Mouse (Mus musculus): ENCODE results near the gene Esrrg. TPM values are rescaled to one million over a fixed set of nuclear protein-coding genes. Genes with fewer than 3 reads are reported as not detected.

The Esrrg gene
- total and polyA plus RNA-seq, 3 experiments: not detected

DNA sequence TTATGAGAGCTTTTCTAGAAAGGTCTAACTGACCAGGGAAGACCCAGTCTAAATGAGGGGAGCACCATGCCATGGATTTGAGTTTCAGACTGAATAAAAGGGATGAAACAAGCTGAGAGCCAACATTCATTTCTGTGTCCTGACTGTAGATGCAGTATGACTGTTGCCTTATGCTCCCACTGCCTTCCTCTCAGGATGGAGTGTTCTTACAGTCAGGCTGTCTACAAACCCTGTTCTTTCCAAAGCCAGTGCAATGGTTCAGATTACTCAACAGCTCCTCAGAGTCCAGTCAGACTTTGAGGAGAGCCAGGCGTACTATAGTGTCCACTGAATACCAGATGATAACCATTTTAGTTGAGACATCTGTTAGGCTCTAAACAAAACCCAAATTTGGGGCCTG, 116.8 kb downstream of the Esrrg start:
- no peak for TF ChIP-seq POLR2A (IDR thresholded peaks at IDR 0.05; ENCODE audit: low read depth, low read length)
- TF ChIP-seq ZNF384 (IDR thresholded peaks at IDR 0.05; ENCODE audit: low read depth, low read length): no peak
- no peak for TF ChIP-seq MAX (IDR thresholded peaks at IDR 0.05; ENCODE audit: low read length)
- no peak for TF ChIP-seq KAT2A (IDR thresholded peaks at IDR 0.05; ENCODE audit: insufficient replicate concordance, low read length)
- no peak for TF ChIP-seq TBP (conservative IDR thresholded peaks at IDR 0.05; ENCODE audit: low read depth, low read length)
- TF ChIP-seq GABPA (IDR thresholded peaks at IDR 0.05; ENCODE audit: insufficient replicate concordance, low read depth, low read length): no peak
- no peak for TF ChIP-seq NELFE (IDR thresholded peaks at IDR 0.05; ENCODE audit: low read depth, low read length)
- TF ChIP-seq MAFK (IDR thresholded peaks at IDR 0.05; ENCODE audit: insufficient replicate concordance, low read length): no peak
- no peak for TF ChIP-seq TCF12 (IDR thresholded peaks at IDR 0.05; ENCODE audit: low read depth, low read length)
- no peak for TF ChIP-seq SMC3 (IDR thresholded peaks at IDR 0.05; ENCODE audit: low read depth, low read length)
- no peak for TF ChIP-seq UBTF (IDR thresholded peaks at IDR 0.05; ENCODE audit: low read depth, low read length)
- TF ChIP-seq MXI1 (IDR thresholded peaks at IDR 0.05; ENCODE audit: low read depth, low read length): no peak
- TF ChIP-seq ELF1 (IDR thresholded peaks at IDR 0.05; ENCODE audit: low read depth, low read length): no peak
- no peak for TF ChIP-seq ETS1 (conservative IDR thresholded peaks at IDR 0.05; ENCODE audit: low read depth, low read length)
- no peak for TF ChIP-seq EP300 (IDR thresholded peaks at IDR 0.05; ENCODE audit: low read length)
- no peak for TF ChIP-seq ZKSCAN1 (IDR thresholded peaks at IDR 0.05; ENCODE audit: borderline replicate concordance, low read depth, low read length)
- no peak for TF ChIP-seq POLR2AphosphoS2 (IDR thresholded peaks at IDR 0.05; ENCODE audit: low read depth, low read length)
- Histone ChIP-seq H3K27me3 (replicated peaks) (no peaks in the 10 kb centered on the region), H3K4me1 (ENCODE audit: control insufficient read depth in 1 of 2, insufficient read depth in 2 of 2) (no peaks in the 10 kb centered on the region), H3K4me3 (replicated peaks in 1 of 3; ENCODE audit: low read depth in 2 of 3, low read length in 2 of 3, poor library complexity in 1 of 3) (no peak overlapping the region), H3K9me3 (replicated peaks; ENCODE audit: low read length) (peaks cover 55% of the 10 kb centered on the region), H3K27ac (ENCODE audit: insufficient read depth, low read depth) (no peak overlapping the region), H3K9ac (ENCODE audit: insufficient read depth, low read depth) (no peak overlapping the region), H3K36me3 (replicated peaks in 1 of 2; ENCODE audit: control insufficient read depth in 1 of 2, insufficient read depth in 1 of 2, low read length in 1 of 2) (no peaks in the 10 kb centered on the region), H3K79me2 (replicated peaks; ENCODE audit: control insufficient read depth, extremely low read depth, insufficient read depth, poor library complexity, severe bottlenecking) (no peaks in the 10 kb centered on the region), H3K4me2 (ENCODE audit: insufficient read depth, low read depth, poor library complexity, severe bottlenecking) (no peak overlapping the region)
- DNase-seq (ENCODE audit: extremely low read depth): no peak
- dilution Hi-C loops (cut with MboI; ENCODE audit: extremely low pct_ligation_motif_present, extremely low pct_unique_long_range_greater_than_20kb, low sequenced_read_pairs) (no loop called here), in situ Hi-C loops (cut with MboI; ENCODE audit: low pct_ligation_motif_present, low pct_unique_long_range_greater_than_20kb, low sequenced_read_pairs) (no loop called here)

DNA sequence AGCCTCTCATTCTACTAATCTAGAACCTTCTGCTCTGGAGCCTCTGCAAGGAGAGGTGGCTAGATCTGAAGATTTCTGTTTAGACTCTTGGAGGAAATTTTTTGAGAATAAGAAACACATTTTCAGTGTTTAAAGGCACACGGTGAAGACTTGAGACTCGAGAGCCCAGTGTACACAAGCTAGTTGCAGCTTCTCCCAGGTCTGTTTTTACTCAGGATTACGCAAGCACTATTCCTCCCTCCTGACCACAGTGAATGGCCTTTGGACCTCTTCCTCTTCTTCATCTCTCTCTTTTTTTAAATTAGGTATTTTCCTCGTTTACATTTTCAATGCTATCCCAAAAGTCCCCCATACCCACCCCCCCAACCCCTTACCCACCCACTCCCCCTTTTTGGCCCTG, 122.6 kb downstream of the Esrrg start:
- TF ChIP-seq NRF1 (IDR thresholded peaks at IDR 0.05; ENCODE audit: low read depth, low read length) (no peak), ZC3H11A (IDR thresholded peaks at IDR 0.05; ENCODE audit: low read depth, low read length) (no peak), ZMIZ1 (IDR thresholded peaks at IDR 0.05; ENCODE audit: low read depth, low read length) (no peak), USF1 (IDR thresholded peaks at IDR 0.05; ENCODE audit: low read depth, low read length) (no peak), TCF12 (IDR thresholded peaks at IDR 0.05; ENCODE audit: low read depth, low read length) (no peak), CTCF (conservative IDR thresholded peaks at IDR 0.05 in 1 of 2, IDR thresholded peaks at IDR 0.05 in 1 of 2; ENCODE audit: low read depth in 2 of 2, low read length in 2 of 2) (no peak), SIN3A (IDR thresholded peaks at IDR 0.05; ENCODE audit: low read length) (no peak), USF2 (conservative IDR thresholded peaks at IDR 0.05; ENCODE audit: low read depth, low read length) (no peak), IRF4 (IDR thresholded peaks at IDR 0.05; ENCODE audit: low read depth, low read length) (no peak), RCOR1 (conservative IDR thresholded peaks at IDR 0.05; ENCODE audit: low read depth, low read length) (no peak), CHD2 (IDR thresholded peaks at IDR 0.05; ENCODE audit: low read length) (no peak), ZKSCAN1 (IDR thresholded peaks at IDR 0.05; ENCODE audit: borderline replicate concordance, low read depth, low read length) (no peak)
- no peak overlapping the region for H3K9ac ChIP-seq (ENCODE audit: insufficient read depth, low read depth)
- dilution Hi-C loops (cut with MboI; ENCODE audit: extremely low pct_ligation_motif_present, extremely low pct_unique_long_range_greater_than_20kb, low sequenced_read_pairs): no loop called here
- no peak overlapping the region for H3K4me2 ChIP-seq (ENCODE audit: insufficient read depth, low read depth, poor library complexity, severe bottlenecking)
- H3K36me3 ChIP-seq (replicated peaks in 1 of 2; ENCODE audit: control insufficient read depth in 1 of 2, insufficient read depth in 1 of 2, low read length in 1 of 2): no peaks in the 10 kb centered on the region
- peaks cover 57% of the 10 kb centered on the region for H3K9me3 ChIP-seq (replicated peaks; ENCODE audit: low read length)
- DNase-seq (ENCODE audit: extremely low read depth): no peak
- no peak overlapping the region for H3K4me3 ChIP-seq (replicated peaks in 1 of 3; ENCODE audit: low read depth in 2 of 3, low read length in 2 of 3, poor library complexity in 1 of 3)
- no peak overlapping the region for H3K27ac ChIP-seq (ENCODE audit: insufficient read depth, low read depth)
- no peaks in the 10 kb centered on the region for H3K79me2 ChIP-seq (replicated peaks; ENCODE audit: control insufficient read depth, extremely low read depth, insufficient read depth, poor library complexity, severe bottlenecking)
- in situ Hi-C loops (cut with MboI; ENCODE audit: low pct_ligation_motif_present, low pct_unique_long_range_greater_than_20kb, low sequenced_read_pairs): no loop called here
- H3K4me1 ChIP-seq (ENCODE audit: control insufficient read depth in 1 of 2, insufficient read depth in 2 of 2): no peaks in the 10 kb centered on the region
- no peaks in the 10 kb centered on the region for H3K27me3 ChIP-seq (replicated peaks)
